Mouse (Mus musculus) liver, adult 2 months (tissue): Measurements from ENCODE around the gene Clic4.

Experiments used
- CTCF ChIP-seq: fragments of 200-500 bp; IDR thresholded peaks from 2 replicates; pipeline ENCODE4 v1.5.1; 2011; ENCODE audit warnings: low read depth, low read length, control low read depth
- POLR2A ChIP-seq: fragments of 200-500 bp; IDR thresholded peaks from 2 replicates; pipeline ENCODE4 v1.6.1; 2011; ENCODE audit warnings: low read length, control low read depth; ENCODE audit not compliant: insufficient read depth; ENCODE audit errors: extremely low read depth

DNA sequence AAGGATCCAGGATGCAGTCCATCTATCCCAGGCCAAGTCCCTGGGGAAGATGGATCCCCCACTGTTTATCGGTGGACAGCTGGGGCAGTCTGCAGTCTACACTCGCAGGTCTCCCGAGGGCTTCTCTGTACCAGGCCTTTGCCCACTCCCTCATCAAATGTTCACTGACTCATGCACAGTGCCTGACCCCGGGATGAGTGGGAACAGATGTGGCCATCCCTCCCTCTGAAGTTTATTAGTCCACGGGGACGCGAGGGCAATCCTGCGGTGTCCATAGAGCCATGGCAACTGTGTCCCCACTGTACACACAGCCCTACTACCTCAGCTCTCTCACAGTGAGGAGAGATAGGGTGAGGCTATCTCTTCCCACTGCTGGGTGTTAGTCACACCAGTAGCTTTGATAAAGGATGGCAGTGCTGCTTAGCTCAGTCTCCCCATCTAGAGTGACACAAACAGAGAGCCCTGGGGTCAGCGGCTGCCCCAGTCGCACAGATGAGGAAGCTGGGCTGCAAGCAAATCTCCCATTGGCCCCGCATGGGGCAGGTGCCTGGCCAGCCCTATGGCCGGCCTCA, 101.2 kb downstream of the Clic4 start:
- TF ChIP-seq CTCF: no peak
- TF ChIP-seq POLR2A: no peak
